Mouse (Mus musculus) spleen, adult 18-20 months (tissue): ENCODE data around the gene Gm5475.

Source experiments
- DNase-seq, 2 experiments: peaks; one replicate each; pipeline ENCODE4 v3.0.0; 2022; ENCODE audit warnings: mixed read lengths in 2 of 2

The Gm5475 gene

GRCm38 (mm10) chr15:100414011-100414410 is 7.9 kb upstream of the Gm5475 start:
- DNase-seq: no peak

- DNase-seq: no peak
Measured at GRCm38 (mm10) chr15:100414942-100415341, 7.0 kb upstream of the Gm5475 start.

GRCm38 (mm10) chr15:100415684-100416083 is 6.3 kb upstream of the Gm5475 start:
- no peak for DNase-seq

GRCm38 (mm10) chr15:100417854-100418450 is 4.0 kb upstream of the Gm5475 start:
- DNase-seq: no peak

GRCm38 (mm10) chr15:100419311-100419710 is 2.6 kb upstream of the Gm5475 start:
- DNase-seq: no peak

- DNase-seq: no peak
Measured at GRCm38 (mm10) chr15:100419901-100420745, 1.8 kb upstream of the Gm5475 start.

- no peak for DNase-seq
Measured at GRCm38 (mm10) chr15:100421059-100421757, 739 bp upstream of the Gm5475 start.

- no peak for DNase-seq
Measured at GRCm38 (mm10) chr15:100422476-100422875, 529 bp downstream of the Gm5475 start.

- peak; percentile 90 to 92 for DNase-seq
Measured at GRCm38 (mm10) chr15:100422899-100423860, 1.2 kb downstream of the Gm5475 start.

GRCm38 (mm10) chr15:100423916-100424315 is 2.0 kb downstream of the Gm5475 start:
- no peak for DNase-seq

GRCm38 (mm10) chr15:100424396-100425122 is 2.6 kb downstream of the Gm5475 start, which contains the start of gene Slc11a2:
Gene Slc11a2, minus strand, starts transcription at chr15:100425072.
- DNase-seq: no peak

- DNase-seq: no peak
Measured at GRCm38 (mm10) chr15:100428296-100428905, 6.5 kb downstream of the Gm5475 start.

- no peak for DNase-seq
Measured at GRCm38 (mm10) chr15:100429959-100430565, 8.1 kb downstream of the Gm5475 start.

GRCm38 (mm10) chr15:100433234-100433633 is 11.3 kb downstream of the Gm5475 start:
- DNase-seq: no peak

- no peak for DNase-seq
Measured at GRCm38 (mm10) chr15:100436112-100436511, 14.2 kb downstream of the Gm5475 start.

- no peak for DNase-seq
Measured at GRCm38 (mm10) chr15:100436518-100436917, 14.6 kb downstream of the Gm5475 start.

GRCm38 (mm10) chr15:100443126-100443922 is 21.4 kb downstream of the Gm5475 start:
- DNase-seq: peak; percentile 76 to 77

GRCm38 (mm10) chr15:100446887-100447286 is 24.9 kb downstream of the Gm5475 start:
- DNase-seq: no peak

GRCm38 (mm10) chr15:100448572-100448971 is 26.6 kb downstream of the Gm5475 start:
- DNase-seq: no peak

- DNase-seq: no peak
Measured at GRCm38 (mm10) chr15:100449495-100449894, 27.5 kb downstream of the Gm5475 start.
